Mouse (Mus musculus): ENCODE measurements at regions not wholly inside any gene's neighbourhood (a gene's known extent, or its start where the extent isn't known, plus 50 kb on each side); places are given as distances from the start of the nearest gene placed in this dataset.

- no peak overlapping the region for H3K27ac ChIP-seq (ENCODE audit: low read depth, low read length)
- 0 out of 2 replicates have a peak, but pooled peaks cover 5% of the 10 kb centered on the region for H3K4me1 ChIP-seq (ENCODE audit: insufficient read depth)
Observed at GRCm38 (mm10) chr14:72817764-72818163, 108.0 kb upstream of the Fndc3a start.

GRCm38 (mm10) chr14:72816847-72817246, 107.0 kb upstream of the Fndc3a start:
- peak; percentile 64 for DNase-seq
- peak; percentile 94 for ATAC-seq
- WGBS = 12% methylated on average over 10 of the region's 10 CpGs
- Histone ChIP-seq H3K4me2 (ENCODE audit: low read depth) (peak overlapping the region; percentile 29), H3K4me1 (ENCODE audit: insufficient read depth) (0 out of 2 replicates have a peak, but pooled peaks cover 5% of the 10 kb centered on the region), H3K27ac (ENCODE audit: low read depth, low read length) (no peak overlapping the region), H3K4me3 (ENCODE audit: low read depth, low read length) (no peak overlapping the region), H3K36me3 (ENCODE audit: insufficient read depth) (no peaks in the 10 kb centered on the region), H3K9ac (no peak overlapping the region), H3K27me3 (ENCODE audit: insufficient read depth, low read length) (no peaks in the 10 kb centered on the region), H3K9me3 (ENCODE audit: low read length) (no peaks in the 10 kb centered on the region)
- TF ChIP-seq CTCF (IDR thresholded peaks at IDR 0.05; ENCODE audit: low read depth) = no peak

More at GRCm38 (mm10) chr14:72817764-72818163, 108.0 kb upstream of the Fndc3a start:
- H3K9me3 ChIP-seq (ENCODE audit: low read length) = no peaks in the 10 kb centered on the region
- no peaks in the 10 kb centered on the region for H3K27me3 ChIP-seq (ENCODE audit: insufficient read depth, low read length)
- DNase-seq = no peak
- no peak overlapping the region for H3K4me3 ChIP-seq (ENCODE audit: low read depth, low read length)
- H3K4me2 ChIP-seq (ENCODE audit: low read depth) = no peak overlapping the region
- H3K9ac ChIP-seq = no peak overlapping the region
- no peak for ATAC-seq
- no peak for TF ChIP-seq CTCF (IDR thresholded peaks at IDR 0.05; ENCODE audit: low read depth)
- H3K36me3 ChIP-seq (ENCODE audit: insufficient read depth) = no peaks in the 10 kb centered on the region
- 88% methylated on average over 5 of the region's 5 CpGs for WGBS

GRCm38 (mm10) chr14:72809138-72809537, 99.3 kb upstream of the Fndc3a start:
- H3K27ac ChIP-seq (ENCODE audit: low read depth, low read length) = no peak overlapping the region
- ATAC-seq (no peak), DNase-seq (no peak)
- H3K36me3 ChIP-seq (ENCODE audit: insufficient read depth) = no peaks in the 10 kb centered on the region
- H3K4me3 ChIP-seq (ENCODE audit: low read depth, low read length) = no peak overlapping the region
- no peaks in the 10 kb centered on the region for H3K4me1 ChIP-seq (ENCODE audit: insufficient read depth)
- H3K27me3 ChIP-seq (ENCODE audit: insufficient read depth, low read length) = no peaks in the 10 kb centered on the region
- no peak overlapping the region for H3K9ac ChIP-seq
- no peak overlapping the region for H3K4me2 ChIP-seq (ENCODE audit: low read depth)
- TF ChIP-seq CTCF (IDR thresholded peaks at IDR 0.05; ENCODE audit: low read depth) = no peak
- H3K9me3 ChIP-seq (ENCODE audit: low read length) = no peaks in the 10 kb centered on the region
- WGBS = 78% methylated on average over 2 of the region's 2 CpGs

GRCm38 (mm10) chr14:72807947-72808346, 98.1 kb upstream of the Fndc3a start:
- Histone ChIP-seq H3K9ac (no peak overlapping the region), H3K27ac (ENCODE audit: low read depth, low read length) (no peak overlapping the region), H3K9me3 (ENCODE audit: low read length) (no peaks in the 10 kb centered on the region), H3K4me1 (ENCODE audit: insufficient read depth) (no peaks in the 10 kb centered on the region), H3K36me3 (ENCODE audit: insufficient read depth) (no peaks in the 10 kb centered on the region), H3K27me3 (ENCODE audit: insufficient read depth, low read length) (no peaks in the 10 kb centered on the region), H3K4me3 (ENCODE audit: low read depth, low read length) (no peak overlapping the region), H3K4me2 (ENCODE audit: low read depth) (no peak overlapping the region)
- DNase-seq (no peak), ATAC-seq (no peak)
- WGBS = 89% methylated on average over 3 of the region's 3 CpGs
- TF ChIP-seq CTCF (IDR thresholded peaks at IDR 0.05; ENCODE audit: low read depth) = no peak

GRCm38 (mm10) chr14:72807286-72807685, 97.5 kb upstream of the Fndc3a start:
- no peak for DNase-seq
- 86% methylated on average over 7 of the region's 7 CpGs for WGBS
- Histone ChIP-seq H3K27me3 (ENCODE audit: insufficient read depth, low read length) (no peaks in the 10 kb centered on the region), H3K9ac (no peak overlapping the region), H3K9me3 (ENCODE audit: low read length) (no peaks in the 10 kb centered on the region), H3K36me3 (ENCODE audit: insufficient read depth) (no peaks in the 10 kb centered on the region), H3K4me2 (ENCODE audit: low read depth) (no peak overlapping the region), H3K27ac (ENCODE audit: low read depth, low read length) (no peak overlapping the region), H3K4me3 (ENCODE audit: low read depth, low read length) (no peak overlapping the region), H3K4me1 (ENCODE audit: insufficient read depth) (no peaks in the 10 kb centered on the region)
- ATAC-seq = no peak
- no peak for TF ChIP-seq CTCF (IDR thresholded peaks at IDR 0.05; ENCODE audit: low read depth)

DNA sequence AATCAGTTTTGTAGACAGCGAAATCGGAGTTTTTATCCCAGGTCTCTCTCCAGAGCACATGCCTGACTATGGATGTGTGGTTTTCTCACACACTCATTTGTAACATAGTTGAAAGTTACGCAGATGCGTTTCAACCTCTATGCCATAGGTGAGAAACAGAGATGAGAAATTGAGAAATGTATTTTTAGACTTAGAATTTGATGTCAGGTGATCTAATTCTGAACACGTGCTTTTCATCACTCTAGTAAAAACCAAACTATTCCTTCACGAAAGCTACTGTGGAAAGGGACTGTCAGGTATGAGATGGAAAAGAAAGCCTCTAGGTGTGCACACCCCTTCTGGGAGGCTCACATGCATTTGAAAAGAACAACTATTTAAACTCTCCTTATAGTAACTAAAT, 96.8 kb upstream of the Fndc3a start:
- Histone ChIP-seq H3K4me1 (ENCODE audit: insufficient read depth) (no peaks in the 10 kb centered on the region), H3K4me2 (ENCODE audit: low read depth) (no peak overlapping the region), H3K9me3 (ENCODE audit: low read length) (no peaks in the 10 kb centered on the region), H3K27me3 (ENCODE audit: insufficient read depth, low read length) (no peaks in the 10 kb centered on the region), H3K27ac (ENCODE audit: low read depth, low read length) (no peak overlapping the region), H3K4me3 (ENCODE audit: low read depth, low read length) (no peak overlapping the region), H3K9ac (no peak overlapping the region), H3K36me3 (ENCODE audit: insufficient read depth) (no peaks in the 10 kb centered on the region)
- no peak for ATAC-seq
- DNase-seq = no peak
- WGBS = 93% methylated on average over 6 of the region's 6 CpGs
- no peak for TF ChIP-seq CTCF (IDR thresholded peaks at IDR 0.05; ENCODE audit: low read depth)

- H3K27me3 ChIP-seq (ENCODE audit: insufficient read depth, low read length) = no peaks in the 10 kb centered on the region
- no peak overlapping the region for H3K27ac ChIP-seq (ENCODE audit: low read depth, low read length)
- DNase-seq (no peak), ATAC-seq (no peak)
- H3K4me3 ChIP-seq (ENCODE audit: low read depth, low read length) = no peak overlapping the region
- H3K4me1 ChIP-seq (ENCODE audit: insufficient read depth) = no peaks in the 10 kb centered on the region
- no peaks in the 10 kb centered on the region for H3K36me3 ChIP-seq (ENCODE audit: insufficient read depth)
- H3K4me2 ChIP-seq (ENCODE audit: low read depth) = no peak overlapping the region
- no peaks in the 10 kb centered on the region for H3K9me3 ChIP-seq (ENCODE audit: low read length)
- TF ChIP-seq CTCF (IDR thresholded peaks at IDR 0.05; ENCODE audit: low read depth) = no peak
- H3K9ac ChIP-seq = no peak overlapping the region
Observed at GRCm38 (mm10) chr14:72803579-72803978, 93.8 kb upstream of the Fndc3a start.

DNA sequence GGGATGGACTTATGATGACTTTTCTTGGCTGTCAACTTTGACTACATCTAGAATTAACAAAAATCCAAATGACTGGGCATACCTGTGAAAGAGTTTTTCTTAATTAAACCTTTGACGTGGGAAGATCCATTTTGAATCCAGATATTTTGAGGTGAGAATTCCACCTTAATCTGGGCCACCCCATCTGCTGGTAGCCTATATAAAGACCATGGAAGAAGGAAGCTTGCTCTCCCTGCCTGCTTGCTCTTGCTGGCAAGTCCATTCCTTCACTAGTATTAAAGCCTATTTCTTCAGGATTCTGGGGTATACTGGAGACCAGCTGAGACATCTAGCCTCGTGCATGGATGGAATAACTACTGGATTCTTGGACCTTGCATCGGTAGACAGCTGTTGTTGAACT, 80.9 kb upstream of the Fndc3a start:
- no peak overlapping the region for H3K4me2 ChIP-seq (ENCODE audit: low read depth)
- no peak for DNase-seq
- no peaks in the 10 kb centered on the region for H3K36me3 ChIP-seq (ENCODE audit: insufficient read depth)
- H3K27me3 ChIP-seq (ENCODE audit: insufficient read depth, low read length) = no peaks in the 10 kb centered on the region
- no peak overlapping the region for H3K9ac ChIP-seq
- H3K4me3 ChIP-seq (ENCODE audit: low read depth, low read length) = no peak overlapping the region
- H3K9me3 ChIP-seq (ENCODE audit: low read length) = no peaks in the 10 kb centered on the region
- ATAC-seq = no peak
- WGBS = 80% methylated on average over 3 of the region's 3 CpGs
- H3K27ac ChIP-seq (ENCODE audit: low read depth, low read length) = no peak overlapping the region
- H3K4me1 ChIP-seq (ENCODE audit: insufficient read depth) = no peaks in the 10 kb centered on the region
- no peak for TF ChIP-seq CTCF (IDR thresholded peaks at IDR 0.05; ENCODE audit: low read depth)
